Mouse (Mus musculus) lung, embryonic 15.5 days (tissue): ENCODE measurements around the gene D430041D05Rik. TPM values are rescaled to one million over a fixed set of nuclear protein-coding genes. Genes with fewer than 3 reads are reported as not detected.

Source experiments
- ATAC-seq: fragments of 200-750 bp; cut with Nextera tagmentation; 2 replicates; pipeline ENCODE4 v1.8.0; 2017; ENCODE audit warnings: moderate number of reproducible peaks, borderline replicate concordance; ENCODE audit not compliant: low FRiP score, low TSS enrichment; ENCODE audit errors: extremely low read depth
- H3K27ac ChIP-seq: fragments of 300-500 bp; sonication (generic); 2 replicates; pipeline ENCODE4 v1.5.1; 2015; ENCODE audit warnings: moderate library complexity, mild to moderate bottlenecking, inconsistent platforms
- H3K27me3 ChIP-seq: fragments of 300-500 bp; sonication (generic); 2 replicates; pipeline ENCODE4 v1.6.1; 2015; ENCODE audit warnings: inconsistent platforms
- H3K36me3 ChIP-seq: fragments of 300-500 bp; sonication (generic); 2 replicates; pipeline ENCODE4 v1.6.1; 2015; ENCODE audit warnings: inconsistent platforms
- H3K4me1 ChIP-seq: fragments of 300-500 bp; sonication (generic); 2 replicates; pipeline ENCODE4 v1.6.1; 2015; ENCODE audit warnings: inconsistent platforms
- H3K4me2 ChIP-seq: fragments of 300-500 bp; sonication (generic); 2 replicates; pipeline ENCODE4 v1.6.1; 2015; ENCODE audit warnings: inconsistent platforms, mild to moderate bottlenecking, moderate library complexity
- H3K4me3 ChIP-seq: fragments of 300-500 bp; sonication (generic); 2 replicates; pipeline ENCODE4 v1.5.1; 2015; ENCODE audit warnings: mild to moderate bottlenecking, inconsistent platforms
- H3K9ac ChIP-seq: fragments of 300-500 bp; sonication (generic); 2 replicates; pipeline ENCODE4 v1.6.1; 2015; ENCODE audit warnings: inconsistent platforms
- H3K9me3 ChIP-seq: fragments of 300-500 bp; sonication (generic); 2 replicates; pipeline ENCODE4 v1.6.1; 2016; ENCODE audit warnings: inconsistent platforms
- WGBS: fragments of 180-500 bp; shearing (Covaris S2); methylation state at CpG from one replicate; pipeline ENCODE4 v1.1.7; 2015; 5-methylcytosine and 5-hydroxymethylcytosine counted together
- polyA plus RNA-seq: library from polyadenylated mRNA; unstranded; fragments of >200 nt; fragmentation: Nextera tagmentation; extraction: Ambion mirVana; gene quantifications from 2 replicates; pipeline ENCODE4 v1.2.1, GENCODE M21; 2015

D430041D05Rik gene
- polyA plus RNA-seq, 1 experiment from 2014 or later: 1.3 TPM

- 39% methylated on average over 8 of the region's 8 CpGs for WGBS
- ATAC-seq: no peak
Observed at GRCm38 (mm10) chr2:104134150-104135056, 276.4 kb downstream of the D430041D05Rik start.

GRCm38 (mm10) chr2:104133042-104133810, 277.6 kb downstream of the D430041D05Rik start:
- 16% methylated on average over 12 of the region's 12 CpGs for WGBS
- H3K9ac ChIP-seq: no peak overlapping the region
- H3K4me1 ChIP-seq: no peaks in the 10 kb centered on the region
- H3K9me3 ChIP-seq: no peaks in the 10 kb centered on the region
- no peaks in the 10 kb centered on the region for H3K36me3 ChIP-seq
- H3K4me2 ChIP-seq: no peak overlapping the region
- H3K27me3 ChIP-seq: no peaks in the 10 kb centered on the region
- H3K27ac ChIP-seq: no peak overlapping the region
- no peak overlapping the region for H3K4me3 ChIP-seq
- ATAC-seq: no peak

More at GRCm38 (mm10) chr2:104134150-104135056, 276.4 kb downstream of the D430041D05Rik start:
- Histone ChIP-seq H3K27me3 (no peaks in the 10 kb centered on the region), H3K9me3 (no peaks in the 10 kb centered on the region), H3K36me3 (no peaks in the 10 kb centered on the region), H3K4me2 (no peak overlapping the region), H3K4me3 (no peak overlapping the region), H3K4me1 (no peaks in the 10 kb centered on the region), H3K9ac (no peak overlapping the region), H3K27ac (no peak overlapping the region)

GRCm38 (mm10) chr2:104132266-104132859, 278.4 kb downstream of the D430041D05Rik start:
- no peak overlapping the region for H3K4me2 ChIP-seq
- ATAC-seq: no peak
- no peaks in the 10 kb centered on the region for H3K27me3 ChIP-seq
- H3K36me3 ChIP-seq: no peaks in the 10 kb centered on the region
- H3K9me3 ChIP-seq: no peaks in the 10 kb centered on the region
- H3K4me1 ChIP-seq: no peaks in the 10 kb centered on the region
- no peak overlapping the region for H3K9ac ChIP-seq
- H3K27ac ChIP-seq: no peak overlapping the region
- no peak overlapping the region for H3K4me3 ChIP-seq
- 72% methylated on average over 7 of the region's 7 CpGs for WGBS

GRCm38 (mm10) chr2:104130969-104131368, 279.8 kb downstream of the D430041D05Rik start:
- no peak overlapping the region for H3K27ac ChIP-seq
- H3K4me2 ChIP-seq: no peak overlapping the region
- no peak overlapping the region for H3K4me3 ChIP-seq
- no peaks in the 10 kb centered on the region for H3K36me3 ChIP-seq
- no peaks in the 10 kb centered on the region for H3K9me3 ChIP-seq
- H3K27me3 ChIP-seq: 0 out of 2 replicates have a peak, but pooled peaks cover 5% of the 10 kb centered on the region
- no peaks in the 10 kb centered on the region for H3K4me1 ChIP-seq
- H3K9ac ChIP-seq: no peak overlapping the region
- ATAC-seq: no peak
- WGBS: 60% methylated on average over 3 of the region's 3 CpGs

- peaks cover 11% of the 10 kb centered on the region; the same call in 1 of the 2 replicates for H3K27me3 ChIP-seq
- H3K4me3 ChIP-seq: no peak overlapping the region
- ATAC-seq: no peak
- no peaks in the 10 kb centered on the region for H3K36me3 ChIP-seq
- no peaks in the 10 kb centered on the region for H3K9me3 ChIP-seq
- no peak overlapping the region for H3K4me2 ChIP-seq
- no peaks in the 10 kb centered on the region for H3K4me1 ChIP-seq
- H3K9ac ChIP-seq: no peak overlapping the region
- H3K27ac ChIP-seq: no peak overlapping the region
- 53% methylated on average over 6 of the region's 6 CpGs for WGBS
Observed at GRCm38 (mm10) chr2:104130165-104130564, 280.6 kb downstream of the D430041D05Rik start.

GRCm38 (mm10) chr2:104128803-104129531, 281.8 kb downstream of the D430041D05Rik start:
- ATAC-seq: no peak
- 69% methylated on average over 13 of the region's 13 CpGs for WGBS

GRCm38 (mm10) chr2:104124071-104124470, 286.7 kb downstream of the D430041D05Rik start:
- ATAC-seq: no peak
- Histone ChIP-seq H3K4me2 (no peak overlapping the region), H3K9me3 (no peaks in the 10 kb centered on the region), H3K4me3 (no peak overlapping the region), H3K27me3 (peaks cover 22% of the 10 kb centered on the region), H3K27ac (no peak overlapping the region), H3K9ac (no peak overlapping the region), H3K4me1 (peaks cover 17% of the 10 kb centered on the region), H3K36me3 (no peaks in the 10 kb centered on the region)
- 69% methylated on average over 5 of the region's 5 CpGs for WGBS

More at GRCm38 (mm10) chr2:104128803-104129531, 281.8 kb downstream of the D430041D05Rik start:
- no peak overlapping the region for H3K4me3 ChIP-seq
- H3K27me3 ChIP-seq: peaks cover 18% of the 10 kb centered on the region
- H3K9me3 ChIP-seq: no peaks in the 10 kb centered on the region
- H3K36me3 ChIP-seq: no peaks in the 10 kb centered on the region
- no peak overlapping the region for H3K4me2 ChIP-seq
- H3K27ac ChIP-seq: no peak overlapping the region
- H3K9ac ChIP-seq: no peak overlapping the region
- 0 out of 2 replicates have a peak, but pooled peaks cover 5% of the 10 kb centered on the region for H3K4me1 ChIP-seq

- H3K9ac ChIP-seq: no peak overlapping the region
- no peak overlapping the region for H3K27ac ChIP-seq
- peak overlapping the region; percentile 63 for H3K4me3 ChIP-seq
- peaks cover 22% of the 10 kb centered on the region for H3K27me3 ChIP-seq
- H3K4me1 ChIP-seq: peaks cover 17% of the 10 kb centered on the region
- no peaks in the 10 kb centered on the region for H3K36me3 ChIP-seq
- 37% methylated on average over 3 of the region's 3 CpGs for WGBS
- H3K9me3 ChIP-seq: no peaks in the 10 kb centered on the region
- no peak for ATAC-seq
- H3K4me2 ChIP-seq: peak overlapping the region; percentile 93
Observed at GRCm38 (mm10) chr2:104123540-104123939, 287.3 kb downstream of the D430041D05Rik start.

GRCm38 (mm10) chr2:104122505-104123378, 288.1 kb downstream of the D430041D05Rik start, which contains the start of gene A930018P22Rik:
TSS of gene A930018P22Rik (plus strand) at chr2:104122769.
- ATAC-seq: peak; percentile 97
- Histone ChIP-seq H3K9ac (peak within 1 kb of the TSS; percentile 64), H3K36me3 (no peaks in the 10 kb centered on the region), H3K4me2 (peak within 1 kb of the TSS; percentile 93), H3K27me3 (peaks cover 22% of the 10 kb centered on the region), H3K4me3 (peak within 1 kb of the TSS; percentile 63), H3K27ac (peak within 1 kb of the TSS; percentile 39; the same call in 1 of the 2 replicates), H3K4me1 (peaks cover 17% of the 10 kb centered on the region), H3K9me3 (no peaks in the 10 kb centered on the region)
- under 1% methylated on average over 74 of the region's 74 CpGs for WGBS

- no peak for ATAC-seq
- peaks cover 17% of the 10 kb centered on the region for H3K4me1 ChIP-seq
- H3K27me3 ChIP-seq: peaks cover 22% of the 10 kb centered on the region
- peak overlapping the region; percentile 93 for H3K4me2 ChIP-seq
- no peaks in the 10 kb centered on the region for H3K9me3 ChIP-seq
- H3K36me3 ChIP-seq: no peaks in the 10 kb centered on the region
- peak overlapping the region; percentile 39; the same call in 1 of the 2 replicates for H3K27ac ChIP-seq
- WGBS: 66% methylated on average over 8 of the region's 8 CpGs
- H3K4me3 ChIP-seq: peak overlapping the region; percentile 63
- H3K9ac ChIP-seq: no peak overlapping the region
Observed at GRCm38 (mm10) chr2:104121681-104122504, 288.9 kb downstream of the D430041D05Rik start.
